Mouse (Mus musculus): ENCODE data around the gene Rapgef4.
A peak's percentile ranks its signal among the peaks of the same experiment; 100 is the strongest.

Rapgef4 gene

DNA sequence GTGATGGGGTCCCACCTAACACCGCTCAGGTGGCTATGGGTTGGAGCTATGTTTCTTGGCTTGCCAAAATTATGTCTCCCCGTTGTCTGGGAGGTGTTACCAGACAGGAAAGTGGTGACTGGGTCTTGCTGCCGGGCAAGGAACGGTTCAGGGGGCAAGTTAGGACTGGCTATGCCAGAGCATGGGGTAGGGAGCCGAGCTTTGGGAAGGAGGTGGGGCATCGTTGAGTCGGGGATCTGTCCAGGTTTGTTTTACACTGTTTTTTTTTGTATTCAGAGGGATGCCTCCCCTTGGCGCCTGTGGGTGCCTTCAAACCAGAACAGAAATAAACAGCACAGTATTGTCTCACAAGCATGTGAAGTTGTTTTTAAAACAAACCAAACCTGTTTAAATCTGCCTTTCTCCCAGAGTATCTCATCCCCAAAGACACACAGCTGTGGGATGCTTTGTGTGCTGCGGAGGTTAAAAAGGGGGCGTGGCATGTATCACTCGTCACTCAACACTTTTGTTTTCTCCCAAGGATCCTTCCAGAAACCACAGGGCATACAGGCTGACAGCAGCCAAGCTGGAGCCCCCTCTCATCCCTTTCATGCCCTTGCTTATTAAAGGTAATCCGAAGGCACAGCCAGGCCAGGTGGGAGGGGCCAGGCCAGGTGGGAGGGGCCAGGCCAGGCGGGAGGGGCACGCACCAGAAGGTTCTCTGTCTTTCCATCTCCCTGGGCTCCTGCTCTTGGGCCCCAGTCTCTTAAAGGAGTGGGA lies 260.9 kb downstream of the Rapgef4 start:
- no peak for DNase-seq

DNA sequence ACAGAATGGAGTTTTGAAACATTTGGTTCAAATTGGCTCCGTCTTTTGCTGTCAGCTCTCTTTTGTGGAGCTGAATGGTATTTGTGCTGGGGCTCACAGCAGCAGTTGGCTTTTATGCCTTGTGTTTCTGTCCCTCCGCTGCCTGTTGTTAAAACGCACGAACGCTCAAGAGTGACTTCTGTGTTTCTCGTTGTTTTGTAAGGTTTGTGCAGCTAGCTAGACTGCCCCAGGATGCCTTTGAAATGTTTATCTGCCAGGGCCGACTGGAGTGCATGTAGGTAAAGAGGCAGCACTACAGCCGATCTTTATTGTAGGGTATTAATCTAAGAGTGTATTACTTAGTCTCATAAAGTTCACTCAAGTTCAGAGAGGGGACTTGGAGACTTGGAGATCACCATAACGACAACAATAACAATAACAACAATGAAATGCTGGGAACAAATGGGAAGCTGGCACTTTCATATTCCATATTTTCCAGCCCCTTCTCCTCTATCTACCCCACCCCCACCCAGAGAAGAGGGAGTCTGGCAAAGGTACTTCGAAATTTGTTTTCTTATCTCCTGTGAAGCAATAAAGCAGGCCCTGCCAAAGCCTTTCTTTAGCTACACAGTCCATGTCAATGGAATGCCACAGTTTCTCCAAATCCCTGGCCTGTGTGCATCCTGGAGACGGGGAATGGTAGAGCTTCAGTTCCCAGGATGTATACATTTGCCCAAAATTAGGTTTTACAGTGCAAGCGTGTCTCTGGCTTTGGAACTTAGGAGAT lies 262.1 kb downstream of the Rapgef4 start:
- DNase-seq, result no peak

DNA sequence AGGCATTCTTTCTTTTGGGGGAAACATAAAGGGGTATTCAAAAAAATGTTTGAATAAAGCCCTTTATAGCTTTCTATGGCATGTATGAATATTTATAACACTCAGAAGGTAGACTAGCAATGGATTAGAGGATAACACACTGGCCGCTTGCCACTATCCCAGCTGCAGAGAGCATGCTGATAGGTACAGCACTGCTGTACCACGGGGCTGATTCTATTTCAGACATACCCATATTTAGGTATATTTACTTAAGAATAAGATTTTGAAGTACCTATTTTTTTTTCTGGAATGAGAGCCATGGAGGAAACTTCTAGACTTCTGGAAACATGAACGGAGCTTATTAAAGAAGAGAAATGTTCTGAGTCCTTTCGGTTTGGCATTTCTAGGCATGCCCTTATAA lies 264.6 kb downstream of the Rapgef4 start:
- no peak for DNase-seq

DNA sequence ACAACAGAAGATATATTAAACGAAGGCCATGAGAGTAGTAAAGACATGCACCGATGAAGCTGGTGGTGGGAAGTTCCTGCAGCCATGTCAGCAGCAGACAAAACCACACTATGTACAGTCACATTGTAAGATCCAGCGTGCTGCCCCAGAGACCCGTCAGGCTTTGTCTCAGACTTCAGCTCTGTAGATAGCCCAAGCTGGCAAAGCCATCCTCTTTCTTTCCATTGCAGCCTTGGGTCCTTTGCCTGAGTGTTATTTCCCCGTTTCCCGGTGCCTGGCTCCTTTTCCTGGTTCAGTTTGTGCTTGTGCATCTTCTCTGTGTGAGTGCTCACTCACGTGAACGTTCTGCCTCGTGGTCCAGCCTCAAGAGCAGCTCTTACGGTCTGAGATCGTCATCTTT lies 265.3 kb downstream of the Rapgef4 start:
- no peak for DNase-seq

DNA sequence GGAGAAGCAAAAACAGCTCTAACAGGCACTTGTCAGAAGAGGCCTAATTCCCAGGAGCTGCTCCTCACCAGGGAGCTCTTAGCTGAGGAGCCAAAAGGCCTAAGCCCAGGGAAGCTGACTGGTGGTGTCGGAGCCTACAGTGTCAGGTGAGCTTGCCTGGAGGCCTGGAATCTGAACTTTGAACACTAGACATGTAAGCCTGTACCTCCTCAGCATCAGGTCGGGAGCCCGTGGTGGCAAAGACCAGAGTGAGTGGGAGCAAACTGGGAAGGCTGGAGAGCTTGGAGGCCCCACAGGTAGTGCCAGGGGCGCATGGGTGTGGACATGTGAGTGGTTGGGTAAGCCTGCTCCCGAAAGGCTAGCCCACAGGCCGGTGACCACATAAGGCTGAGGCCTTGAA lies 266.8 kb downstream of the Rapgef4 start:
- no peak for DNase-seq

DNA sequence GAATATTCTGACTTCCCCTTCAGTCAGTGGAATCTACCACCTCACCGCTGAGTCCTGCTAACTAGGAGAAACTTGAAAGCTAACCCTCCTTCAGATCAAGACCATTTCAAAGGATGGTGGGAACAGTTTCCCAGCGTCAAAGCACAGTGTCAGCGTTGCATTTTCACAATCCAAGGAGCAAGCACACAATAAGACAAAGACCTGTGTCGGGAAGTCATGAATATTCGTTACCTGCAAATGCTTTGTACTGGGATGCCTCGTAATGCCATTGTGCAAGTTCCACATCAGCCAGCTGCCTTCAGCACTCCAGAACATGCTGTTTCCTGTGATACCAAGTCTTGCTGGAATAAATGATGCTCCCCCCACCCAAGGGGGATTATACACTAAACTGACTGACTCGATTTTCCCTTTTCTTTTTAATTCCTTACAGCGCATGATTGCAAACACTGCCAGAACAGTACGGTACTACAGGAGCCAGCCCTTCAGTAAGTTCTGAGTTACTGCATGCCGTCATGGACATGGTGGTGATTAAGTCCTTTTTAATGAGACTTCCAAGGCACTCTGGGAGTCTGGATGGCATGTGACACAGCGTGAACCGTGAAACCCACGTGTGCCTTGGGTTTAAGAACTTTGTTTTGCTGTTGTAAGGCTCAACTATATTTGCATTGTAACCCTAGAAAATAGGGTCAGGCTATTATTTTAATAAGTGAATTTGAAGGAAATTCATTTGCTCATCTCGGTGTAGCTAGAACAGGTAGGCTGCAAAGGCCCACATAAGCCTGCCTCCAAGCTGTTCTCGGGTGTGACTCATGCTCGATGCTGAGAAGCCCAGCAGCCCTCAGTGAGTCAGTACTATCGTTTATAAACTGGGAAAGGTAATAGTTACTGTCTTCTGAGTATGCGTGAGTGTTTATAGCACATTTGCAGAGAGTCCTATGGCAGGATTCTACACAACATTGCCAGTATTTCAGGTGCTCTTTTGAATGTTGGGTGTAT lies 271.8 kb downstream of the Rapgef4 start:
- no peak for DNase-seq

DNA sequence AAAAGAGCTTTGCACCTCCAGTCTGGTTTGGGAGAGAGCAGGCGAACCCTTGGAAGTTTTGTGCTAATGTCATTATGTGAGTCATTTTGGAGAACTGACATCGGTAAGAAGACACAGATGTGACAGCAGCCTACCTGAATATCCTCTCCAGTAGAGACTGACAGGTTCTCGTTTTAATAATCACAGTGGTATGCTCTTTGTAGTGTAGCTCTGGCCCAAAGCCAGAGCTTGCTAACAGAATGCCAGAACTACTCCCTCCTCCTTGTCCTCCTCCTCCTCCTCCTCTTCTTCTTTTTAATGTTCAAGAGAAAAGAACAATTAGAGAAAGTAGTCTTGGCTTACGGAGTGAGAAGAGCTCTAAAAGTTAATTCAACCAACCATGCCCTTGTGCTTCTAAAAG lies 272.8 kb downstream of the Rapgef4 start:
- DNase-seq, result no peak

DNA sequence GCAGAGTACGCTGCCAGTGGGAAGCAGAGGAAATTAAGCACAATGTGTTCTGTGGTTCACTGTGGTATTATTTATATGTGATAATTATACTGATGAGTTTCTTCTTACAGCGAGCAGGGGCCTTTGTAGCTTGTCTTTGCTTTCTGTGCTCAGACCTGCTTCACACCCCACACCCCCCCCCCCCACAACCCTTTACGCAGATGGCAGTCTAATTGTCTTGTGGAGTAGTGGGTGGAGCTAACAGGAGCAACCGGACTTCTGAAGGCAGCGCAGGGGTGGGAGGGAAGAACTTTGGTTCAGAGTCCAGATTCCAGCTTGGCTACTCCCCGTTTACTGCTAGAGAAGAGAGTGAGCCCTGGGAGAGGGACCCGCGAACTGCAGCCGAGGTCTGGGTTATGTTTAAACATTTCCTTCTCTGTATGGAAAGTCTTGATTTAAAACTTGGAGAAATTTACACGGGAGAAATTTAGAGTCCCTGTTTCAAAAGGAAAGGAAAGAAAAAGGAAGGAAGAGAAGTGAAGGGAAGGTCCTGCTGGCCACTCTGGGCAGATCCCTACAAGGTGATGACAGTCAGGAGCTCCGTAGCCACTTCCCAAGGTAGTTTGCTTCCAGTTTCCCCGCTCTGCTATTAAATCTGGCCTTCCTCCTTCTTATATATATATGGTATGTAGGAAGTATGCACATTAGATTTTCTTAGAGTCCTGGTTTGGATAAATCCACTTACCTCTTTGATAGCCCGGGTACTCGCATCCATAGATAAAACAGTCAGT lies 274.0 kb downstream of the Rapgef4 start:
- no peak for DNase-seq

DNA sequence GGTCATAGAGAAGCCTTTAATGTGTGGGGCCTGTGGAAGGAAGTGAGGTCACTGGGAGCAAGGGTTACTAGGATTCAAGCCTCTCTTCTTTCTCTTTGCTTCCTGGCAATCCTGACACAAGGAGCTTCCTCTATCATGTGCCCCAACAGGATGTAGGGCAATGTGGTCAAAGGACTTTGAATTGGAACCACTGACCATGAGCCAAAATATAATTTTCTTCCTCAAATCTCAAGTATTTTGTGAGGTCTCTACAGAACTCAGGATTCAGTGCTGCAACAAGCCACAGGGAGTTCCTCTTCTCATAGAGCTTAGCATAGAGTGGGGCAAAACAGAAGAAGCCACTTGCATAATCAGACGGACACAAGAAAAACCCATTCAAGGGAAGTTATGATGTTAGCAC lies 279.7 kb downstream of the Rapgef4 start:
- no peak for DNase-seq

DNA sequence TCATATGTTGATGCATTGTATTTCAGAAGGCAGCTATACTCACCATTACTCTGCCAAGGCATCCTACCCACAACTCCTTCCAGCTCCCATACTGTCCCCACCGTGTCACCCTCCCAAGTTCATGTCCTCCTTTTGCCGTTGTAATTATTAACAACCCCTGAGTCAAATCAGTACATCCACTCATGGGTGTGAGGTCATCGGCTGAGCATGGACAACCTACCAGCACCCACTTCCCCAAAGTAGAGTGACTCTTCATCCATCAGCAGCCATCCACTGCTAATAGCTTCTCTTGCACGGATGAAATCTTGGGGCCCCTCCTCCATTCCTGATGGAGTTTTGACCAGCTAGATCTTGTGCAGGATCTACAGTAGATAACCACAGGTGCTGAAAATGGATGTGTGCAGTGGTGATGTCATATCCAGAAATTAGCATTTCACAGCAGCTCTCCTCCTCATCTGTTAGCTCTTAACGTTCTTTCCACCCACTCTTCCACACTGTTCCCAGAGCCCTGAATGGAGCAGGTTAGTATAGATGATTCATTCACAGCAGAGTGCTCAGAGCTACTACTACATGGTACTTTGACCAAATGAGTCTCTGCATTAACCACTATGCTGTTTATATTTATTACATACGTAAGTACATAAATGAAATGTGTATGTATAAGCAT lies 281.9 kb downstream of the Rapgef4 start:
- no peak for DNase-seq

DNA sequence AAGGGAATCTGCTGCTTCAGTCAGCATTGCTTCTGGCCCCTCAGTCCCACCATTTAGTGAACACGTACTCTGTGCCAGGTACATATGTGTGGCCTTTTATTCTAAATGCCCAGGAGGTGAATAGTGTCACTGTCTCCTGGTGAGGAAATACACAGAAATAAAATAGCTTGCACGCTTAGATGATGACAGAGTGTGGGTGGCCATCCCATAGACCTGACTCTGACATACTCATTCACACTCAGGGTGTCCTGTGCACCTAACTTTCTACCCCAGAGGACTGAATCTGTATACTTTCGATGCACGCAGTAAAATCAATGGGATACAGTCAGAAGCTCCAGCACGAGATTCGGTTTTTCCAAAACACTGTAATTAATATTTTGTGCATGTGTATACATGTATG lies 286.4 kb downstream of the Rapgef4 start:
- DNase-seq, result no peak

DNA sequence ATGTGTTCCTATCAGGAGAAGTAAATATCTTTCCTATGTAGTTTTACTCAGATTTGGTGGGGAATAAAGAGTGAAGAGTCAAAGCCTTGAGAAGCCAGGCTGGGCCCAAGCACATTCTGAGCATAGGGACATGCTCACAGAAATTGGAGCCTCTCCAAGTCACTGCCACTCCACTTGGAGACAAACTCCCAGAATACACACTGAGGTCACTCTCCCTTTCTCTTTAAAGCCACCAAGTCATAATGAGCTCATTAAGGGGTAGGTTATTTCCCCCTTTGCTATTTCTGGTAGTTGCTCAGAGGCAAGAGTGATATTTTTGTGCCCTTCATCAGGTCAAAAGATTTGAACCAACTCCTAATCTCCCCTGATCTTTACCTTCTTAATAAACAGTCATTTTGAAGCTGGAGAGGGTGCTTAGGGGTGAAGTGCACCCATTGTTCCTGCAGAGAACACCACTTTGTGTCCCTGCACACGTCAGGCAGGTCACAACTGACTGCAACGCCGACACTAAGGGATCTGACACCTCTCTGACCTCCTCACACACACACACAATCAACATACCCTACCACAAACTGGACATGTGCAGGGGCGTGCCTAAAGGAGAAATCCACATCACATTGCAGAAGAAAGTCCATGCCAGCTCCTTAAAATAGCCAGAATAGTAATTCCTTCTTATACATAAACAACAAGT lies 288.8 kb downstream of the Rapgef4 start:
- DNase-seq, result no peak

DNA sequence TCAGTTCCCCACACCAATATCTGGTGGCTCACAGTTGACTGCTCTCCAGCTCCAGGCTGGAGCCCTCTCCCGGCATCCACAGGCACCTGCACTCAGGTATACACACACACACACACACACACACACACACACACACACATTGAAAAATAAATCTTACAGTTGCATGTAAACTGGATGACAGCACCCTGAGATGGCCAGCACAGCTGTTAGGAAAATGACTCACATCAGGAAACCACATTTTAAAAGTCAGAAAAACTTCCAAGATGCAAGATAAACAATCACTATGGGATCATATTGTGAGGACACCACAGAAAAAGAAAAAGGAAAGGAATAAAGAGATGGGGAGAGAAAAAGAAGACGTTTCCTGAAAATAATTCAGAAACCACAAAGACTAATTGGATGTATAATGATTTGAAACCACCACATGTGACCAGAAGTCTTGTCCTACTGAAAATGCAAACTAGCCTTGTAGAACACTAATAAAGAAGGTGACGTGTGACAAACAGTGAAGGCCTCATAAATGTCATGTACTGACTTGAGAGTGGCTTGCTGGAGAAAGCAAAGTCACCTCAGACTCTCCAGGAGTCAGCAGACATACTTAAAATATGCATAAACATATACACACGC lies 297.3 kb downstream of the Rapgef4 start:
- no peak for DNase-seq

DNA sequence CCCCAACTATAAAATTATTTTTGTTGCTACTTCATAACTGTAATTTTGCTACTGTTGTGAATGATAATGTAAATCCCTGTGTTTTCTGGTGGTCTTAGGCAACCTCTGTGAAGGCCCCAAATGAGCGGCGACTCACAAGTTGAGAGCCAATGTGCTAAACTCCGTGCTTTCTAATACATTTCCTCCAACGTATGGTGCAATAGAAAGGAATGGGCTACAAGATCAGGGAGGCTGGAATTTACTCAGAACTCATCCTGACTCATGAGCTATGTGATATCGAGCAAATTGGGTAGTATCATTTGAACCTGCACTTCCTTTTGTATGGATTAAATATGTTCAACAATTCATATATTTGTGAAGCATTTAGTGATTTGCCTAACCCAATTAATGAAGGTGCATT lies 299.5 kb downstream of the Rapgef4 start:
- DNase-seq, result no peak

DNA sequence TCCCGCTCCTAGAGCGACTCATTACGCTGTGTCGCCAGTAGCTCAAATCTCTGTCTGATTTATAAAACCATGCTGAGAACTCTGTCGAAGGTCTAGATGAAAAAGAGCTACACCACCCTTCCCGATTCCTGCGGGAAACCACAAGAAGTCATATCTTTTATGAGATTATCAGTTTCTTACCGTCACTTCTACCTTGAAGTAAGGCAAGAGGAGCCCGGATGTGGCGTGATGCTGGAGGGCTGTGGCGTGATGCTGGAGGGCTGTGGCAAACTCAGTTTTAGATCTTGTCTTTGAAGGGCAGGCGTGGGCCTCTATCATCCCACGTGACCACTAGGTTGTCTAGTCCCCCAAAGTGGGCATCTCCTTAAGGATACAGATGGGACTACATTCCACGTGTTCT lies 300.9 kb downstream of the Rapgef4 start:
- no peak for DNase-seq

DNA sequence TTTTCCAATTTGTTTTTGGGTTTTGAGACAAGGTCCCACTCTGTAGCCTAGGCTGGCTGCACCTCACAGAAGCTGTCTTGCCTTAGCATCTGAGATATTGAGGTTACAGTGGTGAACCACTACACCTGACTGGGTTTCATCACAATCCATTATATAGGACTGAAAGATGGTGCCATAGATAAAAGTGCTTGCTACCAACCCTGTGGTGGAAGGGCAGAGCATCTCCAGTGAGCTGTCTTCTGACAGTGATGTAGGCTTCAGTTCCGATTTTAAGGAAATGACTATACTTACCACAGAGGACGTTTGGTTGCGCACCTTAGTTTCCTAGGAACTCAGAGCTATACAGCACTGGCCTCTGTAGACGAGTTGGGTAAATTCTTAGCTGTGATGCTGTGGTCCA lies 301.7 kb downstream of the Rapgef4 start:
- no peak for DNase-seq

DNA sequence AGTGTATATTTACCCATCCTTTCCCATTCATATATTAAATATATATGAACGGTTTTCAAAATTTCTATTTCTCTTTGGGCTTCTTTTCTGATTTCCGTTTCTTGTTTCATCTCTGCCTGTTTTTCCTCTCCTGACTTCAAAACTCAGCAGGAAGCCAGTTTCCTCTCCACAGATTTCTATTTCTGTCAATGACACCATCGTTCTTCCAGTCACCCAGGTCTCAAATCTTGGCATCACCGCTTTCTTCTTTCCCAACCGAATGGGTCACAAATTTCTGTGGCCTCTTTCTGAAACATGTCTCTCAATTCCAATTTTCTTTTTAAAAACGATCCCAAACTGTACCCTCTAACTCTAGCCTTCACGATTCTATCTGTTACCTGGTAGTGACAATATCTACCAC lies 303.6 kb downstream of the Rapgef4 start:
- DNase-seq, result no peak

DNA sequence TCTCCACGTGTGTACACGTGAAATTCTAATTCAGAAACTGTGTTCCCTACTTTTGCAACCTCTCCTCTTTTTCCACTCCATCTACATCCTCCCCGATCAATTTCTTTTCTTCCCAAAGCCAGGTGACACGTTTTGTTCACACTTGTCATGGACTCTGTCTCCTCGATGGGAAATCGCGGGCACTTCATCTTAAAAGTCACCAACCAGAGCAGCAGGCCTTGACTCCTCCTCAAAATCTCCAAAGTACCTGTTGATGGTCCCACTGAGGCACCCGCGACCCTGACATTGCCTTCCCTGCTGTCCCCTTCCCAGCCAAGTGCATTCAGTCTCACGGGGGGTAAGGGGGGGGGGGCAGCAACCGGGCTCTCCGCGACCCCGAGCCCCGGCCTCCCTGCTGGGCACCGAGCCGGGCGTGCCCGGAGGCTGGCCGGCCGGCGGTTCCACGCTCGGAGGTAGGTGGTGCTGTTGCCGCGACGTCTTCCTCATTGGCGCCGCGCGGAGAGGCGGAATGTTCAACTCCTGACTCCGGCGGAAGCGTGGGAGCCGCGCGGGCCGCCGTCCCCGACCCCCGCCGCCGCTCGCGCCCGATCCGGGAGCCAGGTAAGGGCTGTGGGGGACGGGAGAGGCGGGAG lies 304.3 kb downstream of the Rapgef4 start, which contains the start of gene Map3k20:
Gene Map3k20 (plus strand): TSS at position 382 of the 632 bp plus-strand sequence.
- DNase-seq, result no peak

DNA sequence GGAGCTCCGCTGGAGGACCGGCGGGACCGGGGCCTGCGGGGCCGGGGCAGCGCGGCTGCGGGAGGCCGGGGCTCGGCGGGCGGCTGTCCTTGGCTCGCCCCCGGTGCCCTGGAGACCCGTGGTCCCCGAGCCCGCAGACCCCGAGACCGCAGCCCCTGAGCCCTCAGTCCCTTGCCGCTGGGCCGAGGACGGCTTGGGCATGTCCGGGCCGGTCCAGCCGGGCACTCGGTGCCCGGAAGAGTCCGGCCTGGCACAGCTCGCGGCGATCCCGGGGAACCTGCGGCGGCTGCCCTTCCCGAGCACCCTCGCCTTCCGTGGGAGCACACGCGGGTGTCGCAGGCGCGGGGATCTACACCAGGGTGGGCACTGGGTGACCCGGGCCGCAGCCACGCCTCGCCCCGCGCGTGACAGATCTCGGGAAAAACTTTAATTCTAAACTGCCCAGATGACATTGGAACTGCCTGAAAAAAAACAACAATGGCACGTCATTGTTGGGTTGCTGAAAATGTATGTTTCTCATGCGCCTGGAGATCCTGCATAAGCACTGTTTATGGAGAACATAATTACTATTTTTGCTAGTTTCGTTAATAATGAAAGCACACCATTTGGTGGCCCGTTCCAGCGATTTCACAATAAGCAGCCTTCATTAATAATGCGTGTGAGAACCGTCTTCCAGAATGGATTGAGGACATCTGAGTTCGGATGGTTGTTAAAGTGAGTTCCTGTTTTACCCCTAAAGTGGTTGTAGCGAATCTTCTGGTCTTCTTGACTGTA lies 305.0 kb downstream of the Rapgef4 start:
- peak; percentile 22 for DNase-seq
